Comparison of ENCODE assay signal across 8 mouse cellular contexts in genomic region chr12:98181729-98182128, GRCm38 (mm10).
DNase-seq lines count a peak whose midpoint lies in the region; ATAC-seq and TF ChIP-seq lines count a peak whose summit lies in the region.

No protein-coding gene starts in this region.

- H3K9me3 ChIP-seq in midbrain, embryonic 16.5 days (replicated peaks; ENCODE audit: control insufficient read depth, low read length, poor library complexity, severe bottlenecking) = no peaks in the 10 kb centered on the region

- no peak overlapping the region for H3K9ac ChIP-seq in liver, adult 2 months (ENCODE audit: low read depth, low read length)
- H3K9ac ChIP-seq in midbrain, embryonic 16.5 days (ENCODE audit: low read depth, low read length) = 0 out of 2 replicates have a peak overlapping the region, but pooled peaks have one; percentile 8

- WGBS in liver, adult 2 months = 23% methylated on average over 9 of the region's 9 CpGs
- 3% methylated on average over 9 of the region's 9 CpGs for WGBS in cerebellum, adult 2 months
- WGBS in midbrain, embryonic 16.5 days = 5% methylated on average over 9 of the region's 9 CpGs

- no peak overlapping the region for H3K4me3 ChIP-seq in liver, adult 2 months (ENCODE audit: insufficient read depth, low read depth, low read length)
- H3K4me3 ChIP-seq in cerebellum, adult 2 months (replicated peaks; ENCODE audit: insufficient read depth, low read depth, low read length) = peak overlapping the region; percentile 32
- peak overlapping the region; percentile 23 for H3K4me3 ChIP-seq in midbrain, embryonic 16.5 days (ENCODE audit: low read depth, low read length)

- ATAC-seq in midbrain, embryonic 16.5 days = peak; percentile 75

- peak; percentile 44 for DNase-seq in liver, adult 2 months (ENCODE audit: extremely low read depth, low read depth, low spot score)
- DNase-seq in liver = no peak
- DNase-seq in cerebellum, adult 2 months = peak; percentile 37 to 56
- peak; percentile 83 for DNase-seq in forelimb bud, embryonic 11.5 days (ENCODE audit: low read depth, low spot score)
- peak; percentile 90 for DNase-seq in hindlimb bud, embryonic 11.5 days (ENCODE audit: extremely low spot score, low read depth, low spot score)
- peak; percentile 28 to 72 for DNase-seq in left cerebral cortex, postnatal 10 days (ENCODE audit: extremely low spot score in 1 of 2, low spot score in 2 of 2)
- no peak for DNase-seq in urinary bladder, adult 2 months (ENCODE audit: low spot score)

- no peak overlapping the region for H3K27ac ChIP-seq in liver, adult 2 months (replicated peaks; ENCODE audit: insufficient read depth, low read depth, low read length)
- no peak overlapping the region for H3K27ac ChIP-seq in cerebellum, adult 2 months (ENCODE audit: insufficient read depth, low read length)
- peak overlapping the region; percentile 17; the same call in 1 of the 2 replicates for H3K27ac ChIP-seq in midbrain, embryonic 16.5 days (ENCODE audit: low read length)

- no peaks in the 10 kb centered on the region for H3K79me2 ChIP-seq in liver, adult 2 months (ENCODE audit: control insufficient read depth, insufficient read depth, low read length)

- intact Hi-C loops in left cerebral cortex, postnatal 10 days (cut with DNase I) = loop anchor here (10.0 kb wide), 1 partner anchor 967 kb away; no protein-coding TSS in a partner anchor

- H3K27me3 ChIP-seq in liver, adult 2 months (ENCODE audit: control insufficient read depth, insufficient read depth, low read length) = no peaks in the 10 kb centered on the region
- H3K27me3 ChIP-seq in cerebellum, adult 2 months (ENCODE audit: control insufficient read depth, insufficient read depth, low read length) = no peaks in the 10 kb centered on the region
- no peaks in the 10 kb centered on the region for H3K27me3 ChIP-seq in midbrain, embryonic 16.5 days (ENCODE audit: control insufficient read depth, insufficient read depth, low read depth, low read length)

- H3K36me3 ChIP-seq in liver, adult 2 months (ENCODE audit: control insufficient read depth, insufficient read depth, low read length) = no peaks in the 10 kb centered on the region
- H3K36me3 ChIP-seq in midbrain, embryonic 16.5 days (ENCODE audit: control insufficient read depth, insufficient read depth, low read length) = no peaks in the 10 kb centered on the region

- TF ChIP-seq CTCF in liver, adult 2 months (IDR thresholded peaks at IDR 0.05; ENCODE audit: low read depth, low read length) = peak; percentile 38
- peak; percentile 47; the same call in 1 of the 2 replicates for TF ChIP-seq CTCF in cerebellum, adult 2 months (IDR thresholded peaks at IDR 0.05; ENCODE audit: borderline replicate concordance, insufficient read depth, low read depth, low read length)

- H3K4me1 ChIP-seq in liver, adult 2 months (ENCODE audit: control insufficient read depth, insufficient read depth, low read length) = no peaks in the 10 kb centered on the region
- H3K4me1 ChIP-seq in cerebellum, adult 2 months (ENCODE audit: control insufficient read depth, insufficient read depth, low read length) = no peaks in the 10 kb centered on the region; the same call in 1 of the 2 replicates
- peaks cover 8% of the 10 kb centered on the region for H3K4me1 ChIP-seq in midbrain, embryonic 16.5 days (ENCODE audit: control insufficient read depth, insufficient read depth, low read length)

- TF ChIP-seq POLR2A in liver, adult 2 months (IDR thresholded peaks at IDR 0.05; ENCODE audit: extremely low read depth, insufficient read depth, low read length) = no peak
- no peak for TF ChIP-seq POLR2A in cerebellum, adult 2 months (IDR thresholded peaks at IDR 0.05; ENCODE audit: borderline replicate concordance, insufficient read depth, low read length)

- H3K4me2 ChIP-seq in midbrain, embryonic 16.5 days (ENCODE audit: low read length) = peak overlapping the region; percentile 47

Comparison
In these comparisons a context has a peak if more than half of its experiments do, and no peak if none do; other contexts are left out.
1. DNase-seq: peak in liver, adult 2 months (single experiment), cerebellum, adult 2 months (2 of 2), forelimb bud, embryonic 11.5 days (single experiment), hindlimb bud, embryonic 11.5 days (single experiment) and left cerebral cortex, postnatal 10 days (2 of 2); none in liver (single experiment) and urinary bladder, adult 2 months (single experiment).